Mouse (Mus musculus): Measurements from ENCODE around the gene Ncapd3. TPM values are rescaled to one million over a fixed set of nuclear protein-coding genes. Genes with fewer than 3 reads are reported as not detected.

Gene Ncapd3
- total RNA-seq (2014; fragmentation: Nextera tagmentation) (144 and 187 TPM in 2 replicates), total RNA-seq (2017) (75.6 and 78.1 TPM in 2 replicates), polyA plus RNA-seq (2012) (3.7 and 5.6 TPM in 2 replicates)

DNA sequence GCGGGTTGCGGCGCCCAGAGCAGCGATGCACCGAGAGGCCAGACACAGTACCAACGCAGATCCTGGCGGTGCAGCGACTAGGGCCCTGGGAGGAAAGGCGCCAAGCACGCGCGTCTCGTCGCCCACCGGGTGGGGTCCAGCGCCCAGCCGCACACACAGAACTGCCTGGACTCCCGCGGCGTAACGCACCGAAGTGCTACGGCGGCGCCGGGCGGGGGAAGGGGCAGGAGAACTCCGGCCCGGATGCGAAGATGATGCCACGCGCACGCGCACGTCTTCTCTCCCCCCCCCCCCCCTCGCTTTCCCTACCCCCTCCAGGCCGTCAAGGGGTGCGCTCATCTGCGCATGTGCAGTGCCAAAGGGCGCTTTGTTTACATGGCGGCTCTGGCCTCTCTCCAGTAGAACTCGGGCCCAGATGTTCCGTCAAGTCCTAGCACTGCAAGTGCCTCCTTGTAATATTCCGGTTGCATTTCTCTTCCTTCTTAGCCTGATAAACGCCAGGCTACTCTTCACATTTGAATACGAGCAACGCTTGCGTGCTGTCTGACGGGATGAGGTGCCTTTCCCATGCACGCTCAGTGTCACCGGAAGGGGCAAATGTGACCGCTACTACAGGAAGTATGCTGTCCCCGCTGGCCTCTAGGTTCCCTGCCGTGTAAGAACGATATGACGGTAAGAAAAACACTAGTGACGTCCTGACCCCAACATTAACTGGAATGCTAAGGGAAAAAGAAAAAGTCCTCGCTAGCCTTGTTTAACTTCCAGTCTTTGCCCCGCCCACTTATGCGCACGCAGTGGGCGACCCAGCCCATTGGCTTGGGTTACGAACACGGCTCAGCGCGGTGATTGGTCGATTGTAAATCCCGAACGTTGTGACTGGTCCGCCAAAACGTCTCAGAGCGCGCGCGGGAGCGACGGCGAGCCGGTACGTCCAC lies at the start of gene Ncapd3, which contains the start of gene Vps26b:
Ncapd3 (plus strand) TSS at position 348 of the 935 bp plus-strand sequence.
Vps26b (minus strand) TSS at position 238 of the 935 bp plus-strand sequence.
- Histone ChIP-seq H3K9me3 (replicated peaks) (no peaks in the 10 kb centered on the region), H3K27me3 (ENCODE audit: insufficient read depth, low read length) (no peaks in the 10 kb centered on the region), H3K36me3 (replicated peaks) (peaks cover 43% of the 10 kb centered on the region), H3K4me3 (ENCODE audit: low read depth, low read length) (peak within 1 kb of the TSS; percentile 100), H3K4me1 (ENCODE audit: insufficient read depth, low read depth, low read length) (peaks cover 62% of the 10 kb centered on the region)
- DNase-seq (ENCODE audit: low spot score) (peak; percentile 89), ATAC-seq (ENCODE audit: extremely low read depth, insufficient number of reproducible peaks, low FRiP score, poor library complexity, severe bottlenecking) (peak; percentile 91)
- TF ChIP-seq CTCF (IDR thresholded peaks at IDR 0.05; ENCODE audit: low read depth, low read length), result no peak
- TF ChIP-seq POLR2AphosphoS5 (IDR thresholded peaks at IDR 0.05; ENCODE audit: insufficient replicate concordance, low read depth, low read length), result no peak
- no peak for TF ChIP-seq TAL1 (conservative IDR thresholded peaks at IDR 0.05; ENCODE audit: low read depth, low read length)
- no peak for TF ChIP-seq GATA1 (IDR thresholded peaks at IDR 0.05; ENCODE audit: borderline replicate concordance, low read length)
- no peak for TF ChIP-seq GATA2 (IDR thresholded peaks at IDR 0.05; ENCODE audit: borderline replicate concordance, low read depth, low read length)

DNA sequence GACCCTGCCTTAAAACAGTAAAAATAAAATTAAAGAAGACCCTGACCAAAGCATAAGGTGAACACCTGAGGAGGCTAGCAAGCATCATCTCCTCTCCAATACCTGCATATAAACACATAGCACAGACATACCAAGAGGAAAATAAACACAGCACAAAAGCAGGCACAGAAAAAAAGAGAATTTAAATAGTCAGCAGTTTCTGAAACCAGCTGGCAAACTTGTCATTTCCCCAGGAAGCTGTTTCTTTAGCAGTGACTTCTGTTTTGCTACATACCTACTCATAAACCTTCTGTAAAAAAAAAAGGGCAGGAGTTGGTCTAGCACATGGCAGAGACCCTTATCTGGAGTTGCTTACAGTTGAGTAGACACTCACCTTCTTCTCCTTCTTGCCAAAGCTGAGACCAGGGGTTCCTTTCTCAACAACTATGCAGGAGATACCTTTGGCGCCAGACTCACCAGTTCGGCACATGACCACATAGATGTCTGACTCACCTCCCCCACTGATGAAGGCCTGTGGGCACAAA lies 44.8 kb upstream of the Ncapd3 start:
- Histone ChIP-seq H3K36me3 (replicated peaks) (peaks cover 50% of the 10 kb centered on the region), H3K4me3 (ENCODE audit: low read depth, low read length) (no peak overlapping the region), H3K4me1 (ENCODE audit: insufficient read depth, low read depth, low read length) (peaks cover 7% of the 10 kb centered on the region), H3K9me3 (replicated peaks) (no peaks in the 10 kb centered on the region), H3K27me3 (ENCODE audit: insufficient read depth, low read length) (no peaks in the 10 kb centered on the region)
- no peak for TF ChIP-seq GATA2 (IDR thresholded peaks at IDR 0.05; ENCODE audit: borderline replicate concordance, low read depth, low read length)
- no peak for TF ChIP-seq GATA1 (IDR thresholded peaks at IDR 0.05; ENCODE audit: borderline replicate concordance, low read length)
- TF ChIP-seq TAL1 (conservative IDR thresholded peaks at IDR 0.05; ENCODE audit: low read depth, low read length), result no peak
- TF ChIP-seq CTCF (IDR thresholded peaks at IDR 0.05; ENCODE audit: low read depth, low read length), result no peak
- TF ChIP-seq POLR2AphosphoS5 (IDR thresholded peaks at IDR 0.05; ENCODE audit: insufficient replicate concordance, low read depth, low read length), result no peak
- ATAC-seq (ENCODE audit: extremely low read depth, insufficient number of reproducible peaks, low FRiP score, poor library complexity, severe bottlenecking) (no peak), DNase-seq (ENCODE audit: low spot score) (no peak)

DNA sequence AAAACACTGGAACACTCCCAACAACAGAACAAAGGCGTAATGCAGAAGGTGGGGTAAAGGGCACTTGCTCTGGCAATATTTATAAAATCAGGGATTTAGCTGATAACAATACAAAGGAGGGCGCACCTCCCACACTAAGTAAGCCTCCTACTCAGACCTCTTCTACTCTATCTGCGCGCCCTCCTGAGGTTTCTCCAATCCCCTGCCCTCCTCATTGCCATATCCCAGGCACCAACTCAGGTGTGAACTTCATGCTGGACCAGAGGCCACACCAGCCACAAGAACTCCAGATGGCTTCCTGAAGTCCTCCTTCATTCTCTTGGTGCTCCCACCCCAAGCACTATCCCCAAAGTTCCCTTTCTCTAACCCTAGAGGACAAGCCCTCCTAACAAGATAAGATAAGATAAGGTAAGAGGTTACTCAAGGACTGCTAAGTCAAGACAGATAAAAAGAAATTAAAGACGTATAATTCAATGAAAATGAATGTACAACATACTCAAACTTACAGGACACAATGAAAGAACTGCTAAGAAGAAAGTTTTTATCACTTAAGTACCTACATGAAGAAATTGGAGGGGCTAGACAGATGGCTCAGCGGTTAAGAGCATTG lies 44.2 kb upstream of the Ncapd3 start:
- DNase-seq (ENCODE audit: low spot score) (no peak), ATAC-seq (ENCODE audit: extremely low read depth, insufficient number of reproducible peaks, low FRiP score, poor library complexity, severe bottlenecking) (no peak)
- TF ChIP-seq GATA1 (IDR thresholded peaks at IDR 0.05; ENCODE audit: borderline replicate concordance, low read length) (no peak), CTCF (IDR thresholded peaks at IDR 0.05; ENCODE audit: low read depth, low read length) (no peak), GATA2 (IDR thresholded peaks at IDR 0.05; ENCODE audit: borderline replicate concordance, low read depth, low read length) (no peak), POLR2AphosphoS5 (IDR thresholded peaks at IDR 0.05; ENCODE audit: insufficient replicate concordance, low read depth, low read length) (no peak), TAL1 (conservative IDR thresholded peaks at IDR 0.05; ENCODE audit: low read depth, low read length) (no peak)
- peaks cover 7% of the 10 kb centered on the region for H3K4me1 ChIP-seq (ENCODE audit: insufficient read depth, low read depth, low read length)
- H3K36me3 ChIP-seq (replicated peaks), result peaks cover 52% of the 10 kb centered on the region
- H3K9me3 ChIP-seq (replicated peaks), result no peaks in the 10 kb centered on the region
- H3K27me3 ChIP-seq (ENCODE audit: insufficient read depth, low read length), result no peaks in the 10 kb centered on the region
- H3K4me3 ChIP-seq (ENCODE audit: low read depth, low read length), result no peak overlapping the region

DNA sequence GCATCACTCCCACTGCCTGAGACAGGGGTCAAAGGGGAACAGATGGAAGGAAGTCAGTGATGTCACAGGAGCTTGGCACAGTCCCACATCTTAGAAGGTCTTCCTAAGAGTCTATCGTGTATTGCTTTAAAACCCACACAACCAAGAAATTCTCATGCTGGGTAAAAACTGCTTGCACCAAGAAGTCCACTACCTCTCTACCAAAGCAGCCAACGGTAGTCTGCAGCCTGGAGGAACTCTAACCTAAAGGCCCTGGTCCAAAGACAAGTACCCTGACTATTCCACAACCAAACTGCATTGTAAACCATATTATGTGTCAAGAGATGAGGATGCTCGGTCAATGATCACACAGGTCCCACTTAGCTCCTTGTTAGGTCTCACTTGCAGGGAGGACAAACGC lies 39.8 kb upstream of the Ncapd3 start:
- Histone ChIP-seq H3K4me1 (ENCODE audit: insufficient read depth, low read depth, low read length) (peaks cover 13% of the 10 kb centered on the region), H3K9me3 (replicated peaks) (no peaks in the 10 kb centered on the region), H3K4me3 (ENCODE audit: low read depth, low read length) (no peak overlapping the region), H3K27me3 (ENCODE audit: insufficient read depth, low read length) (no peaks in the 10 kb centered on the region), H3K36me3 (replicated peaks) (peaks cover 49% of the 10 kb centered on the region)
- TF ChIP-seq CTCF (IDR thresholded peaks at IDR 0.05; ENCODE audit: low read depth, low read length) (no peak), TAL1 (conservative IDR thresholded peaks at IDR 0.05; ENCODE audit: low read depth, low read length) (no peak), GATA1 (IDR thresholded peaks at IDR 0.05; ENCODE audit: borderline replicate concordance, low read length) (no peak), GATA2 (IDR thresholded peaks at IDR 0.05; ENCODE audit: borderline replicate concordance, low read depth, low read length) (no peak), POLR2AphosphoS5 (IDR thresholded peaks at IDR 0.05; ENCODE audit: insufficient replicate concordance, low read depth, low read length) (no peak)
- DNase-seq (ENCODE audit: low spot score), result no peak
- no peak for ATAC-seq (ENCODE audit: extremely low read depth, insufficient number of reproducible peaks, low FRiP score, poor library complexity, severe bottlenecking)

DNA sequence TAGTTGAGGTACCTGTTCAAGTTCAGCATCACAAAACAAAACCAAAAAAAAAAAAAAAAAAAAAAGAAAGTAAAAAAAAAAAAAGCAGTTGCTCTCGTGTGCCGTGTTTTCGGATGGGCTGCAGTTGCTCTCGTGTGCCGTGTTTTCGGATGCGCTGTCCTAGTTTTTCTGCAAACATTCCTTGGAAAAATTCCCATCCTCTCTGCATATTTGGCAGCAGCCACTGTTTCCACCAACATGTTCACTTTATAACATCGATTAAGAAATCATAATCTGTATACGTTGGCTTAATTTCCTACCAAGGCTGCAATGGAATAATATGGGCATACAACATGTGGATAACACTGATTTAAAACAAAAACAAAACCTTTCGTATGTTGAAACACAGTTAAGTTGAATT lies 36.9 kb upstream of the Ncapd3 start:
- no peaks in the 10 kb centered on the region for H3K27me3 ChIP-seq (ENCODE audit: insufficient read depth, low read length)
- no peak overlapping the region for H3K4me3 ChIP-seq (ENCODE audit: low read depth, low read length)
- peaks cover 50% of the 10 kb centered on the region for H3K36me3 ChIP-seq (replicated peaks)
- TF ChIP-seq CTCF (IDR thresholded peaks at IDR 0.05; ENCODE audit: low read depth, low read length), result no peak
- TF ChIP-seq GATA2 (IDR thresholded peaks at IDR 0.05; ENCODE audit: borderline replicate concordance, low read depth, low read length), result no peak
- TF ChIP-seq POLR2AphosphoS5 (IDR thresholded peaks at IDR 0.05; ENCODE audit: insufficient replicate concordance, low read depth, low read length), result no peak
- no peak for TF ChIP-seq TAL1 (conservative IDR thresholded peaks at IDR 0.05; ENCODE audit: low read depth, low read length)
- no peak for TF ChIP-seq GATA1 (IDR thresholded peaks at IDR 0.05; ENCODE audit: borderline replicate concordance, low read length)
- H3K9me3 ChIP-seq (replicated peaks), result no peaks in the 10 kb centered on the region
- no peak for DNase-seq (ENCODE audit: low spot score)
- peaks cover 11% of the 10 kb centered on the region for H3K4me1 ChIP-seq (ENCODE audit: insufficient read depth, low read depth, low read length)
- ATAC-seq (ENCODE audit: extremely low read depth, insufficient number of reproducible peaks, low FRiP score, poor library complexity, severe bottlenecking), result no peak

All from G1E (cell line).